Mouse (Mus musculus) 416B (cell line): ENCODE measurements at regions not wholly inside any gene's neighbourhood (a gene's known extent, or its start where the extent isn't known, plus 50 kb on each side); places are given as distances from the start of the nearest gene placed in this dataset.

Experiments
- DNase-seq: peaks from one replicate; pipeline ENCODE4 v3.0.0; 2011; ENCODE audit warnings: low read depth

DNA sequence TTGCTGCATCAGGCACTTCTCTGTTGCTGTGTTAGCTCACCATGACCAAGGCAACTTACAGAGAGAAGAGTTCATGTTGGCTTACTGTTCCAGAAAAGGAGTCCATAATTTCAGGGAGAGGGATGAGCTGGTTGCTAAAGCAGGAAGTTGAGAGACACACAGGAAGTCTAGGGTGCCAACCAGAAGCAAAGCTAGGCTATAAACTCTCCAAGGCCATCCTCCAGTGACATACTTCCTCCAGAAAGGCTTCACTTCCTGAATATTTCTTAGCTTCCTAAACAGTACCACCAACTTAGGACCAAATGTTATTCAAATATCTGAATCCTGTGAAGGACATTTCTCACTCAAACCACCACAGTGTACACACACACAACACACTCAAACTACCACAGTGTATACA is 2010.6 kb downstream of the A830018L16Rik start:
- DNase-seq, result peak; percentile 28

DNA sequence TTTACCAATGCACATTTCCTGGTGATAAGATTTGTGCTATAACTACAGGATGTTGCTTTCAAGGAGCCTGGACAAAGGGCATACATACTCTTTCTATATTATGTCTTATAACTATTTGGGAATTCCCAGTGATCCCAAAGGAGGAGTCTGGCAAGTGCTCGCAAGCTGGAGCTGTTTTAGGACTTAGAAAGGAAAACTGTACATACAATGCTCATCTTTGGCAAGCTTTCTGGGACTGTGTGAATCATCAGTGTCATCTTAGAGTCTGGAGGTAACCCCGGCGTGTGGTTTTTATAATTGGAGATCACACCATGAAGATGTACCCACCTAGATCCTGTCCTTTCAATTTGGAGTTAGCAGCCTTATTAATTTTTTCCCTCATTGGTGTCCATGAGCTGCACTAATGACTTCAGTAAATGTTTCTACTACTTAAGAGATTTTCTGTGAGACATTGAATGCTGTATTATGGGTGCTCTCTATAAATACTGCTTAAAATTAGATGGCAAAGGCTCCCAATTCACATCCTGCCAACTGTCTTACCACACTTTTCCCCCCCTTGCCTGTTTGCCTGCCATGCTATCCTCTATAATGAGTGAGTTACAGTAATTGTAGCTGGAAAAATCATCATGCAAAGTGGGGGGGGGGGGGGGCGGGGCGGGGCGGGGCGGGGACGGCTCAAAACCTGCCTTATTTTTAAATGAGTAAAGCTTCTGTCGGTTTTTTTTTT is 2011.9 kb downstream of the A830018L16Rik start:
- DNase-seq, result peak; percentile 15

DNA sequence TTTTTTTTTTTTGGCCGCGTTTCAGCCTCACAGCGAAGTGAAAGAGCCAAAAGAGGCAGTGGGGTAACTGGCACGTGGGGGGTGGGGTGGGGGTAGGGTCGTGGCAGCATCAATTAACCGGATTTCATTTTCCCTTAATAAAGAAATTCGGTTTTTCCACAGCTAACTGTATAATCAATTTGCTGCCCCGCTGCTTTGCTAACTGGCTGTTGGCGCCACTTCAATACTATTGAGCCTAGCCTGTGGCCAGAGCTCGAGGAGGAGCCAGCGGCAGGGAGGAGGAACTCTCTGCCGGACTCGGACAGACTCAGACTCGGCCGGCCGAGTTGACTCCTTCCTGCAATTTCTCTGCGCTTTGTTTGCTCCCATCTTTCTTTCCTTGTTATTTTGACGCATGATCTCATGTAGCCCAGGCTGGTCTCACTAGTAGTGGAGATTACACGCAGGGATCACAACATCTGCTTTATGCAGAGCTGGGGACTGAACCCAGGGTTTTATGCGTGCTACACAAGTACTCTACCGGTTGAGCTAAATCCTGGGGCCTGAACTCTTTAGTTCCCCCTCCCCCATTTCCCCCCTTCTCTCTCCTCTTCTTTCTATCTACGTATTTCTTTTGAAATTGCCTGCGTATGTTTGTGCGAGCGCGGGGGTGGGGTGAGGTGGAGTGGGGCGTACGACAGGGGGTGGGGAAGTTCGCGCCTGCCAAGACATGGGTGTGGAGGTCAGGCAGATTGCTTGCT is 2012.6 kb downstream of the A830018L16Rik start:
- peak; percentile 80 for DNase-seq

DNA sequence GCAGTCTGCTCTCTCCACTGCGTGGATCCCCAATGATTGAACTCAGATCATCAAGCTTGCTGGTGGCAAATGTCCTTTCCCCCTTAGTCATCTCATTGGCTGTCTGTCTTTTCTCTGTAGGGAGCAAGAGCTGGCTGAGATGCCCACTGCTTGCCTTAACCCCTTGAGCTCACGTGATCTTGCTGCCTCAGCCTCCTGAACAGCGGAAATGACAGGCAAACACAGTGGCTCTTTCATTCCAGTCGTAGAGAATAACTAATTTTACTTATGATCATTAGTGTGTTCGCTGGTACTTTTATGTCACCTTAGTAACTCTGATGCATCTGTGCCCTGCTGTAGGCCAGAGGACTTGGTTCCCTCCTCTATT is 2013.1 kb downstream of the A830018L16Rik start:
- DNase-seq, result no peak

DNA sequence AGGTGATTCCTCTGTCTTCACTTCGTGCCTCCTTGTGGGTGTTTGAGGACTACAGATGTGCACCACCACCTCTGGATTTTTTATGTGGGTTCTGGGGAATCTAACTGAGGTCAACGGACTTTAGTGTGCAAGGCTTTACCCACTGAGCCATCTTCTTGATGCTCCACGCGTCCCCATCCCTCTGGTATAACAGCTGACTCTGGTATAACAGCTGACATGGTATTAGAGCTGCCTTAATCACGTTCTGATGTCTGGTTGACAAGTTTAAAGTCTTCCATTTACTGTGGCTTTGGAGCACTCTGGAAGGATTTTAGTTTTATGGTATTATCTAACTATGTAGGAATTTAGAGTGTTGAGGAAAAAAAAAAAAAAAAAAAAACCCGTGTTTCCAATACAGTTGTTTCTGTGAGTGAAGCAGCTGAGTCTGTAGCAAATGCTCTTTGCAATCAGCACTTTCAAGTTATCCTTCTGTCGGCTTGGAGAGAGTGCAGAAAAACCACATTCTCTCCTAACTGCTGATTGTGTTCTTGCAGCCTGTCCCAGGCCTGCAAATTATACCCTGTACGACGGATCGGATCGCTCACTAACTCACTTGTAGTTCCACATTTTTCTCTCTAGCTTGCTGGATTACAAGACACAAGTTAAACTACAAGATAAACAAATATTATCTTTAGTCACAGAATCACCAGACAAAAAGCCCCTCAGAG is 2013.7 kb downstream of the A830018L16Rik start:
- no peak for DNase-seq

DNA sequence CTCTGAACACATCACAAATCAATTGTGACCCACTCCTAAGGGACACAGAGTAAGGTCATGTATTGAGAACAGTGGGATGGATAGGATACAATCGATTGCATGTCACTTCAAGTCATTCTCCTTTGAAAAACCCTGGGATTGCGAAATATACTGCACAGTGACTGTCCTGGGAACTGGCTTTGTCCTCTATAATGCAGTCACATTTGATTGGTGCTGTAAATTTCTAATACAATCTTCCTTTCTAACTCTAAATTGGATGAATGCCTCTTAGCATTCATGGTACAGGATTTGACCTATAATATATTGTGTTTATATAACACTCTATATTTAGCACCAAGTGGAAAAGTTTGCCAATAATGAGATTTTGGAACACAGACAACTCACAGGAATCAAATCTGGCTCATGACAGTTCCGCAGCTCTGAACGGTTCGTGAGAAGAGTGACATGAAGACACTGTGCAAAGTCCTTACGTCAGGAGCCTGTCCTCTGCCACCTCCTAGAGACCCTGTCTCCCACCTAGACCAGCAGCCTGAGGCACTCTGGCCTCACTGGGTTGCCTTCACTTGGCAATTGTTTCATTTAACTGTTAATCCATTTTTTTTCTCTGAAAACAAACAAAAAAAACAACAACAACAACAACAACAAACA is 2024.0 kb downstream of the A830018L16Rik start:
- DNase-seq, result no peak

DNA sequence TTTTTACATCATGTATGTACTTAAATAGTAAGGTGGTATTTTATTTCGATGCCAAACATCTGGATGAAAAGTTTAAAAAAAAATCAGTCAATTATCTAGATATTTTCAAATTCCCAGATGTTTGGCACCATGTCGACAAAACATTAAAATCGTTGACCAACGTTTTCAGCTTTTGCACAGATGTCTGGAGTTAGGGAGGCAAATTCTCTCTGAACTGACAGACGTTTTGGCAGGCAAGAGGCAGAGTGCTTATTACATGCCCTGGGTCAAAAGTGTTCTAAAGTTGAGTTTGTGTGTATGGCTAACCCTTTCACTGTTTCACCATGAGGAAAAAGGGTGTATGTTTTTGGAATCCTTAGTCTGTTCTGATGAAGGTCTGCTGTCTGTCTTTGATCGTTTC is 2028.5 kb downstream of the A830018L16Rik start:
- DNase-seq, result no peak

DNA sequence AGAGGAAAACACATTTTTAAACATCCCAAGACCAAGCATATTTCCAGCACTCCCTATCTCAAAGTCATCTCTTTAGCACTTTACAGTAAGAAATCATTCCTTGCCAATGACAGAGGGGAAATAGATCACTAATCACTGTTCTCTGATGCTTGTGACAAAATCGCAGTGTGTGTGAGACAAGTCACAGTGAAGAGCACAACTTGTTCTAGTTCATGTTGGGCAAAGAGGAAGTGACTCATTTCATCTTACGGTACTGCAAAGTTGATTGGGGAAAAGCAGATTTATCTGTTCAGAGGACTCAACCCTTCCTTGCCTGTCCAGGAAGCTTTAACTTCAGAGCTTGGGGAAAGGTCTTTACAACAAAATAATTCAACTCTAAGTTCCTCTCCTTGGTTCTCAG is 2040.6 kb downstream of the A830018L16Rik start:
- peak; percentile 68 for DNase-seq

DNA sequence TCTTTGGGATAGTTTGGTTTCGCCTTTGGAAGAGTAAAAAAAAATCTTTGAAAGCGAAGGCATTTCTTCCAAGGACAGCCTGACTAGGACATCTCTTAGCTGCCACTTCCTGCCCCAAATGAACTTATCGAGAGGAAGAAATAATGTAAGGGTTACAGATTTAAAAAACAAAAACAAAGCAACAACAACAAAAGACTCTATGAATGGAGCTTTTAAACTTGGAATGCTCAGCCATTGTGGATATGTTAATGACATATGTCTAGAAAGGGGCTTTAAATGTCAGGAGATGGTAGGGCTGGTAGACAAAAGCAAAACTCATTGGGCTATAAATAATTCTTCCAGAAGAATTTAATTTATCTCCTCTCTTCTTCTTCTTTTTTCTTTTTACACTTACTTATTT is 2041.7 kb downstream of the A830018L16Rik start:
- DNase-seq, result no peak

DNA sequence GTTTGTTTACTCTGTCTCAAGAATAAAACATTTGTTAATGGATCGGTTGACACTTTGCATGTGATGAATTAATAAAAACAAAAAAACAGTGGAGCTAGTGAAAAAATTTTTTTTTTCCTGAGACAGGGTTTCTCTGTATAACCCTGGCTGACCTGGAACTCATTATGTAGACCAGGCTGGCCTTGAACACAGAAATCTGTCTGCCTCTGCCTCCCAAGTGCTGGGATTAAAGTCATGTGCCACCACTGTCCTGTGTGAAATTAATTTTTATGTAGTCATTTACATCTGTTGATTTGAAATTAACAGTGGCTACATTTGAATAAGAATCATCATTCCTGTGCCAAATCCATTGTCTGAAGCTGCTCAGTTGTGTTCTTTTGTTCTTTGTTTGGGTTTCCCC is 2050.4 kb downstream of the A830018L16Rik start:
- peak; percentile 58 for DNase-seq

DNA sequence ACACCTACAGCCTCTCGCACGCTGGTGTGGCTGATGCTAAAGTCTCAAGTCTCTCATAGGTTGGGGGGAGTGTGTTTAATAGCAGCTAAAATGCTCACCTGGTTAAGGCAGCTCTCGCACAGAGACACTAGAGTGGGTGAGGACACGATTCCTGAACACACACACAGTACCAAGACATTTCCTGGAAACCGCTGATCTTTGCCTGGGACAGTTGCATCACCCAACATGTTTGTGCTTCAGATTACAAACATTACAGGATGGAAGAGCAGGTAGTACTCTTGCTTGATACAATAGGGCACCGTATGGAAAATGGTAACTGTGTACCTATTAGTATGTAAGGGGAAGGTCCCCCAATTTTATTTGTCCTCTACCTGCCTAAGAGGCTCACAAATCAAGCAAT is 2053.3 kb downstream of the A830018L16Rik start:
- DNase-seq, result no peak

DNA sequence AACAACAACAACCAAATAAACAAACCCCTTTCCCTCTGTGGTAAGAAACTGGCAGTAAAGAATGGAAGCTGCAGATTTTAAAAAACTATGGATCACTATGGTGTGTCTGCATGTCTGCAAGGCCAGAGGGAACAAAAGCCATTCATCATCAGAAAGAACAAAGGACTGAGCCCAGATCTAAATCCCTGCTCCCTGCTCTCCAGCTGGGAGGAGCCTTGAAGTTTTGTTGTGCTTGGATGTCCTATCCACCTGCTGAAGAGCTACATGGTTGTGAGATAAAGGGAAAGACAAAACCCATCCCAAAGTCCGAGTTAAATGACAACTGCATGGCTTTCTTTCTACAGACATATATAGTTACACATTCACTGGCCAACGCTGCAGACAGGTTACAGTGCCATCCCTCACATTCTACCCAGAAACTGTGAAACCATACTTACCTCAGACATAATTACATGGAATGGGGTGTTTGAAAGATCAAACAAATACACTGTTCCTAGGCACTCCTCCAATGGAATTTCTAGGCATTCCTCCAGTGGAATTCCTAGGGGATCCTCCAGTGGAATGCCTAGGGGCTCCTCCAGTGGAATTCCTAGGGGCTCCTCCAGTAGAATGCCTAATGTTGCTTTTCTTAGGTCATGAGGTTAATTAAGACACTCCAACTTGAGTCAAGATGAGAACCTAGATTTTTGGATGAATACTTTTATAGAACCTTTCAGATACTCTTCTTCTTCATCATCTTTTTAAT is 2054.2 kb downstream of the A830018L16Rik start:
- DNase-seq, result no peak

DNA sequence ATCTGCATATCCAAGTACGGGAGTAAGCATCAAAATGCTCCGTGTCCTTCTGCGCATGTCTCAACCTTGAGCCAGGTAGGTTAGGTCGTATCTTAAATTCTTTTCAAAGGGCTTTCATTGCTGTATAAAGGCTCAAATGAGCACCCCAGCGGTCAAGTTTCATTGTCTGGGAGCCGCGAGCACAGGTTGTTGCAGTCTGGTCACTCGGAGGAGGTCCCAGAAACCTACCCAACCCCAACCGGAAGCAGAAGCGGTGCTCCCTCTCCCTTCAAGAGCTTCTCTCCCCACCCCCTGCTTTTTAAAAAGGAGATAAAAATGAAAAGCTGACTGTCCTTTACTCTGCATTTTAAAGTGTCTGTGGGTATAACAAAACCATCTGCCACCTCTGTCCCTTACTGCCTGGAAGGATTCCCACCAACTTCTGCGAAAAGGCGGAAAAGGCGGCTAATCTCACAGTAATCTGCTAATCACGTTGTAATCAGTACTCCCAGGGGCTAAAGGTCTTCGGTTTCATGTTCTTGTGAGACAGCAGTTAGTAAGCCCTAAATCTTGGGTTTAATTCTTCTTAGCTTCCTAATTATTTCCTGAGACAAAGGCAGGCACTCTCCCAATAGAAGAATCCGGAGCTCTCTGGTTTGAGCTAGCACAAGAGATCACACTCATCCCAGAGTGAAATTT is 2081.0 kb downstream of the A830018L16Rik start:
- DNase-seq, result no peak

DNA sequence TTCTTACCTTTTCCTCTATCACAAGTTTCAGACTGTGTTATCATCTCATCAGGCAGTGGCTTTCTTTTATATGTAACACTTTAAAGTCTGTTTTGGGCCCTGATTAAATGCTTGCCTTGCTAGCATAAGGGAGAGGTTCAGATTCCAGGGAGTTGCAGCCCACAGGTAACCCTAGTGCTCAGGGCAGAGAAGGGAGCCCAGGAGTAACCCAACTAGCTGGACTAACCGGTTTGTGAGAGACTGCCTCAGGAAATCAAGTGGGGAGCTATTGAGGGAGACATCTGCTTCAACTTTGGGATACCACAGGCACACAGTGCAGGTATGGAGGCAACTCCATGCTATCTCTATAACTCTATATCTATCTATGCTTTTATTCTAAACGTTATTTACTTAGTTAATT is 2082.5 kb downstream of the A830018L16Rik start:
- no peak for DNase-seq

DNA sequence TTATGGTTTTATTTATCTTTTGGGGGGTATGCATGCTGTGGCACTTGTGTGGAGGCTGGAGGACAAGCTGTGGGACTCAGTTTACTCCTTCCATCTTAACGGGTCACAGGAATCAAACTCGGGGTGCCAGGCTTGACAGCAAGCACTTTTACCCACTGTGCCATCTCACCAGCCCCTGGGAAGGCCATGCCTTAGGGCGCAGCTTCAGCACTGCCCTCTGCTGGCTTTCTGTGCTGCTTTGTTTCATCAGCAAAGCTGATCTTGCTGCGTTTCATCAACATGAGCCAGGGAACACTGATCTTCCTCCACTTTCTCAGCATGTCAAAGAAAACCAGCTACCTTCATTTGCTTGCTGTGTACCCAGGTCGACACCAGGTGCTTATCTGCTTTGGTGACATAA is 2086.6 kb downstream of the A830018L16Rik start:
- DNase-seq, result peak; percentile 60

DNA sequence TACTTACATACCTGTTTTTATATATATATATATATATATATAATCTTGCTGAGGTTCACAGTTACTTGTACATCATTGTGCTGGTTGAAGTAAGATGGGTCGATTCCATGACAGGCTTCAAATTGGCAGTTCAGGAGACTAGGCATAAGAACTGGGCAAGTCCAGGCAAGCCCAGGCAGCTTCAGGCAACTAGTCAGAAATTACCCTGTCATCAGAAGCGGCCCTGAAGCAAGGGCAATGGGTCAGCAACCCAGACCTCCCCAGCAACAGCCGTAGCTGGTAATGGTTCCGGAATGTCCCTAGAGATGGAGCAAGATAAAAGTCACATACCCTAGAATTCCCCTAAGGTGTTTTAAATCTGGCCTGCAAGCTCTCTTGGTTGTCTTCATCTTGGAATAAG is 2088.0 kb downstream of the A830018L16Rik start:
- no peak for DNase-seq

DNA sequence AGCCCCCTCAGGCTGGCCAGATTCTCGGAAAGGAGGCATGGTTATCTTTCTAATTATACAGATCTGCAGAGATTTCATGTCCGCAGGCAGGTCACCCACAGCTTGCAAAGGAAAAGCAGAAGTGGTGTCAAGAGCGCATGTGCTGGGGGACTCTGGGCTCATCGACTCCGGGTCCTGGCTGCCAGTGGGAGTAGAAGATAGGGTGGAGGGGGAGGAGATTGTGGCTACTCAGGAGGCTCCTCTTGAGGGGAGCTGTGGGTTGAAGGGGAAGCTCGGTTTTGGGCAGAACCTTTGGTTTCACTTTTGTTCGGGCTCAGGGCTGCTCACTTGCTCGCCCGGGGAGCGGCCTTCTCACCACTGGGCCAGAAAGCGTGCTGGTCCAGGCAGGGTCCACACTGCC is 2099.9 kb downstream of the A830018L16Rik start:
- peak; percentile 96 for DNase-seq
